Mouse (Mus musculus): ENCODE results near the gene Eva1c.

DNA sequence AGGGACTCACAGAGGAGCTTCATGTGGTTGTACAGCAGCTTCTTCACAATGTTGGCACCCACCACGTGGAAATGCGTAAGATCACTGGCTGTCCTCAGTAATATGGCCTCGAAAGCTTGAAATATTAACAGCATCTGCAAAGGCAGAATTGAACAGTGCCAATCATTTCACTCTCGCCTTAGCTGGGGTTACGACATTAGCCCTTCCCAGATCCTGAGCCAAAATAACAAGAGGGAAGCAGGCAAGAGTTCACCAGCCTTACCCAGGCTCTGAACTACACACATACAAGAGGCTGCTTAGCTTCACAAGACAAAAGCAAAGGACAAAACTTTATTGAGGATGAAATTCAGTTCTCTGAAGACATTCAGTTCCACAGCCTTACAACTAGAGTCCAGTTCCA is 22.1 kb upstream of the Eva1c start:
- no peak for TF ChIP-seq POLR2A (IDR thresholded peaks at IDR 0.05; ENCODE audit: borderline replicate concordance, insufficient read depth, low read length)
- TF ChIP-seq CTCF (IDR thresholded peaks at IDR 0.05; ENCODE audit: borderline replicate concordance, insufficient read depth, low read depth, low read length): no peak
